In the genomic region with DNA sequence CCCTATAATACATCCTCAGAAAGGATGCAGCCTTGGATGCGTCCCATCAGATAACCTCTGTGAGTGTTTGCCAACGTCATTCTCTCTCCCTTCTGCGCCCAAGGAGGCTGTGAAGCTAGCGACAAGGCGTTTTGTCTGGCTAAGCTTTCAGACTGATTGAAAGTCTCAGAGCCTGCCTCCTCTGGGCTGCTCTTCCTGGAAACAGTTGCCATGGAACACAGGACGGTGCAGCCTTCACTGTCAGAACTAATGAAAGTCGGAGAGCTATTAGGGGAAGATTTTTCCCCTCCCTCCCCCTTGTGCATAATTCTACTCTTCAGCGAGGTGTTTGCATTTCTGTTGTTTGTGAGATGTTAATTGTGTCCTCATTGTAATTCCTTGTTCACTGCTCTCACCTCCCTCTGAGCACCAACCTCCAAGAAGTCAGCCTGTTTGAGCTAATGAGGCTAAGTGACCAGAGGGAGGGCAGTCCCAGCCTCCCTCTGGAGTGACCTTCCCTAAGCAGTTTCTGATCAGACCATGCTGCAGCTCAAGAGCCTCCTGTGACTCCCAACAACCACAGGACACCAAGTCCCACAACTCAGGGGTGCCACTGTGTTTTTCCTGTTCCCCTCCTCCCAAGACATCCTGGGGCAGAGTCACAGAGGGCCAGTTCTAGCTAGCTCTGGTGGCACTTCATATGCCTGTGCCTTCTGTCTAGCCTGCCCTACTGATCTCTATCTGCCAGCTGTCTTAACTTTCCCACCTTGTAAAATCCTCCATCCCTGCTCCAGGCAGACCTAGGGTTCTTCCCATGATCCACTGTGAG, we compare ENCODE assay signal across 12 mouse cellular contexts. TPM values are rescaled to one million over a fixed set of nuclear protein-coding genes. Genes with fewer than 3 reads are reported as not detected.
DNase-seq lines count a peak whose midpoint lies in the region; ATAC-seq and TF ChIP-seq lines count a peak whose summit lies in the region.
"Had no signal": no experiment of that assay in that cellular context is flagged by ENCODE, and none has a peak within 500 bp of the region (broad histone marks: within the 10 kb centered on the region; RNA-seq: fewer than 3 reads in every experiment).

No protein-coding gene starts in this region.

- TF ChIP-seq CTCF in gastrocnemius, adult 2 months (IDR thresholded peaks at IDR 0.05): no peak
- TF ChIP-seq CTCF in kidney, adult 2 months (conservative IDR thresholded peaks at IDR 0.05; ENCODE audit: insufficient read depth, insufficient read length, low read depth, low read length): no peak

- intact Hi-C loops in gastrocnemius, adult 2 months (cut with DNase I): no loop called here

- no peaks in the 10 kb centered on the region for H3K36me3 ChIP-seq in ES-E14 (ENCODE audit: control insufficient read depth, insufficient read depth, low read length, poor library complexity, severe bottlenecking)
- no peaks in the 10 kb centered on the region for H3K36me3 ChIP-seq in hindbrain, embryonic 12.5 days
- no peaks in the 10 kb centered on the region for H3K36me3 ChIP-seq in midbrain, embryonic 11.5 days (ENCODE audit: control insufficient read depth, insufficient read depth, low read length)
- H3K36me3 ChIP-seq in kidney, adult 2 months (ENCODE audit: control insufficient read depth, insufficient read depth, low read length): no peaks in the 10 kb centered on the region
- H3K36me3 ChIP-seq: heart, embryonic 15.5 days; liver, embryonic 13.5 days had no signal

- no peaks in the 10 kb centered on the region for H3K9me3 ChIP-seq in ES-E14 (ENCODE audit: control insufficient read depth, insufficient read depth, low read depth, low read length)
- no peaks in the 10 kb centered on the region for H3K9me3 ChIP-seq in hindbrain, embryonic 12.5 days (replicated peaks)
- H3K9me3 ChIP-seq in midbrain, embryonic 11.5 days (ENCODE audit: control insufficient read depth, low read length): no peaks in the 10 kb centered on the region
- H3K9me3 ChIP-seq: heart, embryonic 15.5 days; liver, embryonic 13.5 days had no signal

- no peak overlapping the region for H3K9ac ChIP-seq in ES-E14 (ENCODE audit: insufficient read depth, low read depth, low read length, poor library complexity, severe bottlenecking)
- no peak overlapping the region for H3K9ac ChIP-seq in hindbrain, embryonic 12.5 days
- 0 out of 2 replicates have a peak overlapping the region, but pooled peaks have one; percentile 12 for H3K9ac ChIP-seq in midbrain, embryonic 11.5 days (ENCODE audit: low read length)
- H3K9ac ChIP-seq: heart, embryonic 15.5 days; liver, embryonic 13.5 days had no signal

- H3K27ac ChIP-seq in ES-E14 (ENCODE audit: insufficient read depth, low read depth, low read length, poor library complexity, severe bottlenecking): no peak overlapping the region
- H3K27ac ChIP-seq in hindbrain, embryonic 12.5 days: peak overlapping the region; percentile 70
- H3K27ac ChIP-seq in midbrain, embryonic 11.5 days (ENCODE audit: low read depth, low read length): peak overlapping the region; percentile 44; the same call in 1 of the 2 replicates
- no peak overlapping the region for H3K27ac ChIP-seq in gastrocnemius, adult 2 months
- no peak overlapping the region for H3K27ac ChIP-seq in kidney, adult 2 months (ENCODE audit: insufficient read depth, low read depth, low read length)
- H3K27ac ChIP-seq: heart, embryonic 15.5 days; liver, embryonic 13.5 days had no signal

- TF ChIP-seq POLR2A in kidney, adult 2 months (IDR thresholded peaks at IDR 0.05; ENCODE audit: low read depth, low read length): no peak

- H3K4me1 ChIP-seq in ES-E14 (ENCODE audit: control insufficient read depth in 2 of 2, insufficient read depth in 2 of 2, low read length in 2 of 2, poor library complexity in 1 of 2): peaks cover 0 to 7% of the 10 kb centered on the region in 2 experiments; a peak in 1 of 4 replicates
- H3K4me1 ChIP-seq in hindbrain, embryonic 12.5 days: peaks cover 12% of the 10 kb centered on the region
- H3K4me1 ChIP-seq in midbrain, embryonic 11.5 days (ENCODE audit: control insufficient read depth, insufficient read depth, low read length): peaks cover 5% of the 10 kb centered on the region
- no peaks in the 10 kb centered on the region for H3K4me1 ChIP-seq in kidney, adult 2 months (ENCODE audit: control insufficient read depth, insufficient read depth, low read length)
- H3K4me1 ChIP-seq: heart, embryonic 15.5 days; liver, embryonic 13.5 days had no signal

- peak; percentile 9 for DNase-seq in ES-E14 (ENCODE audit: low read depth, low spot score)
- DNase-seq in embryo, embryonic 10.5 days (ENCODE audit: low spot score): peak; percentile 48
- peak; percentile 86 for DNase-seq in midbrain, embryonic 11.5 days (ENCODE audit: low spot score, missing footprints)
- no peak for DNase-seq in urinary bladder, adult 18-20 months (ENCODE audit: low spot score in 2 of 2)
- no peak for DNase-seq in gastrocnemius, adult 2 months
- DNase-seq in kidney, adult 2 months: no peak
- DNase-seq: cerebellum, adult 18-20 months; liver, embryonic 13.5 days had no signal

- no peaks in the 10 kb centered on the region for H3K27me3 ChIP-seq in hindbrain, embryonic 12.5 days
- H3K27me3 ChIP-seq in midbrain, embryonic 11.5 days (ENCODE audit: control insufficient read depth, insufficient read depth, low read length): no peaks in the 10 kb centered on the region
- no peaks in the 10 kb centered on the region for H3K27me3 ChIP-seq in kidney, adult 2 months (replicated peaks; ENCODE audit: control insufficient read depth, insufficient read depth, low read length)
- H3K27me3 ChIP-seq: heart, embryonic 15.5 days; liver, embryonic 13.5 days had no signal

- no peak overlapping the region for H3K4me2 ChIP-seq in hindbrain, embryonic 12.5 days (replicated peaks)
- no peak overlapping the region for H3K4me2 ChIP-seq in midbrain, embryonic 11.5 days
- H3K4me2 ChIP-seq: heart, embryonic 15.5 days; liver, embryonic 13.5 days had no signal

- 2% methylated on average over 8 of the region's 8 CpGs for WGBS in hindbrain, embryonic 12.5 days
- 4% methylated on average over 8 of the region's 8 CpGs for WGBS in midbrain, embryonic 11.5 days
- 17% methylated on average over 8 of the region's 8 CpGs for WGBS in kidney, adult 2 months

- ATAC-seq in hindbrain, embryonic 12.5 days (ENCODE audit: low FRiP score): peak; percentile 72
- ATAC-seq in midbrain, embryonic 11.5 days (ENCODE audit: low FRiP score): 0 out of 2 replicates have a peak, but pooled peaks have one; percentile 44
- ATAC-seq in inflammation-experienced regulatory T-cells, adult 6 months: no peak

- H3K4me3 ChIP-seq in ES-E14 (ENCODE audit: insufficient read depth in 1 of 2, low read depth in 1 of 2, low read length in 2 of 2, poor library complexity in 1 of 2, severe bottlenecking in 1 of 2): no peak overlapping the region
- H3K4me3 ChIP-seq in hindbrain, embryonic 12.5 days: no peak overlapping the region
- no peak overlapping the region for H3K4me3 ChIP-seq in midbrain, embryonic 11.5 days (ENCODE audit: low read depth, low read length)
- H3K4me3 ChIP-seq in gastrocnemius, adult 2 months: no peak overlapping the region
- no peak overlapping the region for H3K4me3 ChIP-seq in kidney, adult 2 months (ENCODE audit: insufficient read depth, low read depth, low read length)
- H3K4me3 ChIP-seq: heart, embryonic 15.5 days; liver, embryonic 13.5 days had no signal

- in situ Hi-C loops in ES-E14 (cut with MboI; ENCODE audit: low sequenced_read_pairs in 2 of 2, unreplicated experiment in 2 of 2): no loop called here

TF ChIP-seq in ES-E14, 5 proteins besides CTCF, POLR2A, EP300 and RAD21:
- TF ChIP-seq HCFC1 (IDR thresholded peaks at IDR 0.05; ENCODE audit: borderline replicate concordance, insufficient read depth, low read length) (no peak), ZNF384 (IDR thresholded peaks at IDR 0.05; ENCODE audit: low read depth, low read length) (no peak), ZC3H11A (IDR thresholded peaks at IDR 0.05; ENCODE audit: borderline replicate concordance, low read depth, low read length) (no peak), CHD2 (IDR thresholded peaks at IDR 0.05; ENCODE audit: low read depth, low read length) (no peak), MAFK (IDR thresholded peaks at IDR 0.05; ENCODE audit: insufficient read depth, low read depth, low read length) (no peak)

RNA-seq across cellular contexts. Expression of a gene that starts 37.3 kb away (rescaled TPM):
- total RNA-seq in ES-E14 (2012; rRNA removed): not detected in 2 replicates
- polyA plus RNA-seq in hindbrain, embryonic 12.5 days (2016; fragmentation: Nextera tagmentation; extraction: Ambion mirVana): 0.10 and 0.22 TPM in 2 replicates
- 0.14 TPM in 2 replicates for polyA plus RNA-seq in midbrain, embryonic 11.5 days (2014; fragmentation: Nextera tagmentation; extraction: Ambion mirVana)
- polyA plus RNA-seq in inflammation-experienced regulatory T-cells, adult 6 months (2017; shearing (Covaris generic)): not detected
- total RNA-seq in gastrocnemius, adult 2 months (2021): under 1 TPM; 0.22 to 0.28 TPM
- not detected in 2 replicates for polyA plus RNA-seq in kidney, adult 2 months (2012; rRNA removed)
- total RNA-seq: CH12.LX had no signal
- polyA plus RNA-seq: heart, embryonic 15.5 days; liver, embryonic 13.5 days had no signal

Comparison
In these comparisons a context has a peak if more than half of its experiments do, and no peak if none do; other contexts are left out.
1. DNase-seq: peak in ES-E14 (single experiment), embryo, embryonic 10.5 days (single experiment) and midbrain, embryonic 11.5 days (single experiment); none in urinary bladder, adult 18-20 months (0 of 2), gastrocnemius, adult 2 months (single experiment) and kidney, adult 2 months (single experiment).
2. H3K27ac ChIP-seq: peak in hindbrain, embryonic 12.5 days (single experiment) and midbrain, embryonic 11.5 days (single experiment); none in ES-E14 (single experiment), gastrocnemius, adult 2 months (single experiment) and kidney, adult 2 months (single experiment).